Mouse (Mus musculus): ENCODE data around the gene Slc2a10. TPM values are rescaled to one million over a fixed set of nuclear protein-coding genes. Genes with fewer than 3 reads are reported as not detected.

Slc2a10 gene
- polyA plus RNA-seq, 1 experiment from 2014 or later = 2.3 TPM

DNA sequence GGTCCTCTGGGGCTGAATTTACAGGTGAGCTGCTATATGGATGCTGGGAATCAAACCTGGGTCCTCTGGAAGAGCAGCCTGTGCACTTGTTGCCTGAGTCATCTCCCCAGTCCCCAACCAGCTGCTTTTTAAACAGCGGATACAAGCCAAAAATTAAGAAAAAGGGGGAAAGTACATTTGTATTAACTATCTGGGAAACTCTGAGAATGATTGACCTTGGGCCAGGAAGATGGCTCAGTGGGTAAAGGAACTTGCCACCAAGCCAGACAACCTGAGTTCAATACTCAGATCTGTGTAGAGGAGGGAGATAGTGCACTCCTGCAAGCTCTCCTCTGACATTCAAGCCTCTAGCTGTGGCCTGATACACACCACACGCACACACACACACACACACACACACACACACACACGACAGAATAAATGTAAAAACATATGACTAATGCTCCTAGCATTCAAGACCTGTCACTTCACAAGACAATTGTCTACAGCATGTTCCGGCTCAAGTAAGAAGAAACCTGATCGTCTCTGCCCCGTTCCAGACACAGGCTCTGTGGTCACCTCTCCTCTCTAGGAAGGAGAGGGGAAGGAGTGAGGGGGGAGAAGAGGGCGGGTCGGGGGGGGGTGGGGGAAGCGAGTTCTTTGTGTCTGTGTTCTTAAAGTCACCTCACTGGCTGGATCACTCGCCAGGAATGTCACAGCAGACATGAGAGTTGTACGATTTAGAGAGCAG is 56.1 kb downstream of the Slc2a10 start:
- peaks cover 4% of the 10 kb centered on the region; the same call in 1 of the 2 replicates for H3K27me3 ChIP-seq (ENCODE audit: control insufficient read depth, insufficient read depth, low read length)
- DNase-seq (ENCODE audit: low spot score) (no peak), ATAC-seq (ENCODE audit: low FRiP score) (no peak)
- H3K9ac ChIP-seq (ENCODE audit: low read depth, low read length) = no peak overlapping the region
- no peak overlapping the region for H3K27ac ChIP-seq (ENCODE audit: low read depth, low read length)
- WGBS = 33% methylated on average over 8 of the region's 11 CpGs
- H3K4me3 ChIP-seq (ENCODE audit: low read depth, low read length) = no peak overlapping the region
- no peak overlapping the region for H3K4me2 ChIP-seq (replicated peaks; ENCODE audit: low read depth, low read length)
- no peaks in the 10 kb centered on the region for H3K9me3 ChIP-seq (ENCODE audit: control insufficient read depth, low read length)
- peaks cover 5% of the 10 kb centered on the region; the same call in 1 of the 2 replicates for H3K4me1 ChIP-seq (replicated peaks; ENCODE audit: control insufficient read depth, insufficient read depth, low read length)
- no peaks in the 10 kb centered on the region for H3K36me3 ChIP-seq (ENCODE audit: control insufficient read depth, insufficient read depth, low read length)

GRCm38 (mm10) chr2:165561861-165562260 is 58.3 kb downstream of the Slc2a10 start:
- H3K4me1 ChIP-seq (replicated peaks; ENCODE audit: control insufficient read depth, insufficient read depth, low read length) = peaks cover 11% of the 10 kb centered on the region
- DNase-seq (ENCODE audit: low spot score) = no peak
- 57% methylated on average over 6 of the region's 6 CpGs for WGBS

DNA sequence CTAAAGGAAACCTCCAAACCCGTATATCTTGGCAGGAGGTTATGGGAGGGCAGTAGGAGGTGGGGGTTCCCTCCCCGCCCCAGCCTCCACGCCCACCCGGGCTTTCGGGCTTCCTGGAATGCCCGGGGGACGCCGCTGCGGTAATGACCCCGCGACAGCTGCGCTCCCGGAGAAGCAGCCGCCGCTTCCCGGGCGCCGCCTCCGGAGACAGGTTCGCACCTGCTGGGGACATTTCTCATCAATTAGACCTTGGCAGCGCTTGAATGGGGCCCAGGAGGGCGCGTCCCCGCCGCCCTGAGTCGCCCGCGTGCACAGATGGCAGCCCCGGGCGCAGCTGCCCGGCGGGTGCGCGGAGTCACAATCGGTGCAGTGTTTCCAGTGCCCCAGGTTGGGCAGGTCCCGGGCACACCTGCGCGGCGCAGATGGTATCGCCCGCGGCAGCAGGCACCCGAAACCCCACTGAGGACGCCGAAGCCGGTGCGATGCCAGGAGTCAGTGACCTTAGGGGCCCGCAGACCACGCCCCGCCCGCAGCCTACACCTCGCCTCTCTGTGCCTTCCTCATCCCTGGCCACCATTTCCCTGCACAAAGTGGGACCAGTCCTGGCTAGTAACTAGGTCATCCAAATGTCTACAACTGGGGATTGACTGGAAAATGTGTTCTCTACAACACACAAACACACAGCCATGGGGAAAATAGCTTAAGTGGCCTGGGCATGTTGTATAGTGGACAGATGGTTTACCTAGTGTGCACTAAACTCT is 59.9 kb downstream of the Slc2a10 start:
- peak overlapping the region; percentile 75 for H3K4me2 ChIP-seq (replicated peaks; ENCODE audit: low read depth, low read length)
- H3K36me3 ChIP-seq (ENCODE audit: control insufficient read depth, insufficient read depth, low read length) = no peaks in the 10 kb centered on the region
- peak overlapping the region; percentile 81 for H3K27ac ChIP-seq (ENCODE audit: low read depth, low read length)
- peak; percentile 84 for ATAC-seq (ENCODE audit: low FRiP score)
- H3K9ac ChIP-seq (ENCODE audit: low read depth, low read length) = peak overlapping the region; percentile 17; the same call in 1 of the 2 replicates
- no peaks in the 10 kb centered on the region for H3K9me3 ChIP-seq (ENCODE audit: control insufficient read depth, low read length)
- H3K27me3 ChIP-seq (ENCODE audit: control insufficient read depth, insufficient read depth, low read length) = peaks cover 4% of the 10 kb centered on the region; the same call in 1 of the 2 replicates
- DNase-seq (ENCODE audit: low spot score) = peak; percentile 77
- 2% methylated on average over 48 of the region's 52 CpGs for WGBS
- H3K4me1 ChIP-seq (replicated peaks; ENCODE audit: control insufficient read depth, insufficient read depth, low read length) = peaks cover 11% of the 10 kb centered on the region
- peak overlapping the region; percentile 22 for H3K4me3 ChIP-seq (ENCODE audit: low read depth, low read length)

More at GRCm38 (mm10) chr2:165561861-165562260, 58.3 kb downstream of the Slc2a10 start:
- no peak overlapping the region for H3K4me2 ChIP-seq (replicated peaks; ENCODE audit: low read depth, low read length)
- H3K9me3 ChIP-seq (ENCODE audit: control insufficient read depth, low read length) = no peaks in the 10 kb centered on the region
- peaks cover 4% of the 10 kb centered on the region; the same call in 1 of the 2 replicates for H3K27me3 ChIP-seq (ENCODE audit: control insufficient read depth, insufficient read depth, low read length)
- H3K9ac ChIP-seq (ENCODE audit: low read depth, low read length) = no peak overlapping the region
- no peak overlapping the region for H3K4me3 ChIP-seq (ENCODE audit: low read depth, low read length)
- H3K36me3 ChIP-seq (ENCODE audit: control insufficient read depth, insufficient read depth, low read length) = no peaks in the 10 kb centered on the region
- H3K27ac ChIP-seq (ENCODE audit: low read depth, low read length) = no peak overlapping the region
- no peak for ATAC-seq (ENCODE audit: low FRiP score)

DNA sequence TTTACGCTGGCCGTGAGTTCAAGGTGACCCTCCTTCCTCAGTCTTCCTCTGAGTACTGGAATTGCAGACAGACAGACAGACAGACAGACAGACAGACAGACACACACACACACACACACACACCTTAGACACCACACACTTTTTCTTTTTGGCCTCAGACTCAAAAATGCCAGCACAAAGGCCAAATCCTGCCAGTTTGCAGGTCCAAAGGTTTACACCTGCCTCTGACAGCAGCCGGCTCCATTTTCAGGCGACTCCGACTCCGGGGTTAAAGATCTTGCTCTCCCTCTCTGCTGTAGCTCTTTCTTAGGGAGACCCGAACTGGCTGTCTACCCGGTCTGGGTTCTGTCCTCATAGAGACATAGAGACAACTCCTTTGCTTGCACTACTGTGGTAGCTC is 60.5 kb downstream of the Slc2a10 start:
- Histone ChIP-seq H3K27me3 (ENCODE audit: control insufficient read depth, insufficient read depth, low read length) (peaks cover 4% of the 10 kb centered on the region; the same call in 1 of the 2 replicates), H3K4me3 (ENCODE audit: low read depth, low read length) (no peak overlapping the region), H3K9ac (ENCODE audit: low read depth, low read length) (no peak overlapping the region), H3K36me3 (ENCODE audit: control insufficient read depth, insufficient read depth, low read length) (no peaks in the 10 kb centered on the region), H3K27ac (ENCODE audit: low read depth, low read length) (peak overlapping the region; percentile 81), H3K4me2 (replicated peaks; ENCODE audit: low read depth, low read length) (no peak overlapping the region), H3K9me3 (ENCODE audit: control insufficient read depth, low read length) (no peaks in the 10 kb centered on the region), H3K4me1 (replicated peaks; ENCODE audit: control insufficient read depth, insufficient read depth, low read length) (peaks cover 11% of the 10 kb centered on the region)
- WGBS = 56% methylated on average over 8 of the region's 8 CpGs
- DNase-seq (ENCODE audit: low spot score) = no peak
- ATAC-seq (ENCODE audit: low FRiP score) = 0 out of 2 replicates have a peak, but pooled peaks have one; percentile 17

GRCm38 (mm10) chr2:165564620-165565019 is 61.0 kb downstream of the Slc2a10 start:
- peaks cover 11% of the 10 kb centered on the region for H3K4me1 ChIP-seq (replicated peaks; ENCODE audit: control insufficient read depth, insufficient read depth, low read length)
- 16% methylated on average over 6 of the region's 6 CpGs for WGBS

GRCm38 (mm10) chr2:165566898-165567297 is 63.3 kb downstream of the Slc2a10 start:
- H3K9me3 ChIP-seq (ENCODE audit: control insufficient read depth, low read length) = no peaks in the 10 kb centered on the region
- no peak overlapping the region for H3K4me2 ChIP-seq (replicated peaks; ENCODE audit: low read depth, low read length)
- no peaks in the 10 kb centered on the region for H3K36me3 ChIP-seq (ENCODE audit: control insufficient read depth, insufficient read depth, low read length)
- peaks cover 4% of the 10 kb centered on the region; the same call in 1 of the 2 replicates for H3K27me3 ChIP-seq (ENCODE audit: control insufficient read depth, insufficient read depth, low read length)
- ATAC-seq (ENCODE audit: low FRiP score) (no peak), DNase-seq (ENCODE audit: low spot score) (no peak)
- H3K27ac ChIP-seq (ENCODE audit: low read depth, low read length) = no peak overlapping the region
- no peak overlapping the region for H3K4me3 ChIP-seq (ENCODE audit: low read depth, low read length)
- H3K9ac ChIP-seq (ENCODE audit: low read depth, low read length) = no peak overlapping the region
- peaks cover 11% of the 10 kb centered on the region for H3K4me1 ChIP-seq (replicated peaks; ENCODE audit: control insufficient read depth, insufficient read depth, low read length)
- 87% methylated on average over 6 of the region's 6 CpGs for WGBS

More at GRCm38 (mm10) chr2:165564620-165565019, 61.0 kb downstream of the Slc2a10 start:
- ATAC-seq (ENCODE audit: low FRiP score) (peak; percentile 64), DNase-seq (ENCODE audit: low spot score) (peak; percentile 53)
- H3K4me2 ChIP-seq (replicated peaks; ENCODE audit: low read depth, low read length) = no peak overlapping the region
- peaks cover 4% of the 10 kb centered on the region; the same call in 1 of the 2 replicates for H3K27me3 ChIP-seq (ENCODE audit: control insufficient read depth, insufficient read depth, low read length)
- H3K27ac ChIP-seq (ENCODE audit: low read depth, low read length) = peak overlapping the region; percentile 81
- H3K4me3 ChIP-seq (ENCODE audit: low read depth, low read length) = no peak overlapping the region
- H3K9me3 ChIP-seq (ENCODE audit: control insufficient read depth, low read length) = no peaks in the 10 kb centered on the region
- no peak overlapping the region for H3K9ac ChIP-seq (ENCODE audit: low read depth, low read length)
- no peaks in the 10 kb centered on the region for H3K36me3 ChIP-seq (ENCODE audit: control insufficient read depth, insufficient read depth, low read length)

- 0 out of 2 replicates have a peak overlapping the region, but pooled peaks have one; percentile 9 for H3K27ac ChIP-seq (ENCODE audit: low read depth, low read length)
- 77% methylated on average over 9 of the region's 9 CpGs for WGBS
- H3K4me2 ChIP-seq (replicated peaks; ENCODE audit: low read depth, low read length) = no peak overlapping the region
- peaks cover 4% of the 10 kb centered on the region; the same call in 1 of the 2 replicates for H3K27me3 ChIP-seq (ENCODE audit: control insufficient read depth, insufficient read depth, low read length)
- no peaks in the 10 kb centered on the region for H3K9me3 ChIP-seq (ENCODE audit: control insufficient read depth, low read length)
- peaks cover 11% of the 10 kb centered on the region for H3K4me1 ChIP-seq (replicated peaks; ENCODE audit: control insufficient read depth, insufficient read depth, low read length)
- DNase-seq (ENCODE audit: low spot score) (no peak), ATAC-seq (ENCODE audit: low FRiP score) (no peak)
- H3K36me3 ChIP-seq (ENCODE audit: control insufficient read depth, insufficient read depth, low read length) = no peaks in the 10 kb centered on the region
- H3K4me3 ChIP-seq (ENCODE audit: low read depth, low read length) = no peak overlapping the region
- H3K9ac ChIP-seq (ENCODE audit: low read depth, low read length) = no peak overlapping the region
Observed at GRCm38 (mm10) chr2:165567820-165568219, 64.2 kb downstream of the Slc2a10 start.

DNA sequence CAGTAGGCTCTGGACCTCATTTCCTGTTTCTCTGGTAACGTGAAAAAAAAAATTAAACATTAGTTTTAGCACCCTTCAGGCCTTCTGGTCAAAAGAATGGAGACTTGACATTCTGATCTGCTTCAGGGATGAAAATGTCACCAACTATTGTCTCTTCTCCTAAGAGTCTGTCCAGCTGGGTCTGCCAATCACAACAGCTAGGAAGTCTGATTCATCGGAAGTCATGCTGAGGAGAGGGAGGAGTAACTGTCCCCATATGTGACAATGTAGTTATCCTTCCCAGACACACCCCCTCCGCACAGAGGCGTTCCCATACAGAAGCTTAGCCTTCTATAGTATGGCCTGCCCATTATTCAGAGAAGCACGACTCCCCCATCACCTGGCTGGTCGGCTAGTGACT is 65.3 kb downstream of the Slc2a10 start:
- ATAC-seq (ENCODE audit: low FRiP score) (no peak), DNase-seq (ENCODE audit: low spot score) (no peak)
- Histone ChIP-seq H3K9ac (ENCODE audit: low read depth, low read length) (no peak overlapping the region), H3K9me3 (ENCODE audit: control insufficient read depth, low read length) (no peaks in the 10 kb centered on the region), H3K4me3 (ENCODE audit: low read depth, low read length) (no peak overlapping the region), H3K27me3 (ENCODE audit: control insufficient read depth, insufficient read depth, low read length) (no peaks in the 10 kb centered on the region), H3K4me1 (replicated peaks; ENCODE audit: control insufficient read depth, insufficient read depth, low read length) (peaks cover 6% of the 10 kb centered on the region), H3K36me3 (ENCODE audit: control insufficient read depth, insufficient read depth, low read length) (no peaks in the 10 kb centered on the region), H3K27ac (ENCODE audit: low read depth, low read length) (no peak overlapping the region), H3K4me2 (replicated peaks; ENCODE audit: low read depth, low read length) (no peak overlapping the region)
- 42% methylated on average over 6 of the region's 6 CpGs for WGBS

Data from hindbrain, embryonic 11.5 days (tissue).